Mouse (Mus musculus): ENCODE data around the gene Retreg2.
A peak's percentile ranks its signal among the peaks of the same experiment; 100 is the strongest.

The Retreg2 gene

GRCm38 (mm10) chr1:75142301-75143261 is at the start of gene Retreg2, which contains the start of gene Cnppd1:
Gene Retreg2, plus strand, starts transcription at chr1:75142778.
Gene Cnppd1, minus strand, starts transcription at chr1:75142711.
- peak; percentile 96 for DNase-seq (ENCODE audit: extremely low read depth, insufficient read length, low spot score)

GRCm38 (mm10) chr1:75122211-75122610 is 20.4 kb upstream of the Retreg2 start:
- no peak for DNase-seq (ENCODE audit: extremely low read depth, insufficient read length, low spot score)

- DNase-seq (ENCODE audit: extremely low read depth, insufficient read length, low spot score), result peak; percentile 97
These were observed 17.9 kb upstream of the Retreg2 start, which contains the start of gene Nhej1 for GRCm38 (mm10) chr1:75124346-75125321. Gene Nhej1, minus strand, starts transcription at chr1:75125200.

GRCm38 (mm10) chr1:75125418-75125817 is 17.2 kb upstream of the Retreg2 start:
- no peak for DNase-seq (ENCODE audit: extremely low read depth, insufficient read length, low spot score)

GRCm38 (mm10) chr1:75128641-75129040 is 13.9 kb upstream of the Retreg2 start:
- DNase-seq (ENCODE audit: extremely low read depth, insufficient read length, low spot score), result no peak

GRCm38 (mm10) chr1:75133421-75134207 is 9.0 kb upstream of the Retreg2 start, which contains the start of gene Slc23a3:
Gene Slc23a3, minus strand, starts transcription at chr1:75133890.
- DNase-seq (ENCODE audit: extremely low read depth, insufficient read length, low spot score), result no peak

- DNase-seq (ENCODE audit: extremely low read depth, insufficient read length, low spot score), result no peak
These were observed 6.3 kb upstream of the Retreg2 start for GRCm38 (mm10) chr1:75136293-75136692.

GRCm38 (mm10) chr1:75136730-75137129 is 5.8 kb upstream of the Retreg2 start:
- DNase-seq (ENCODE audit: extremely low read depth, insufficient read length, low spot score), result no peak

- no peak for DNase-seq (ENCODE audit: extremely low read depth, insufficient read length, low spot score)
These were observed 4.1 kb upstream of the Retreg2 start for GRCm38 (mm10) chr1:75138448-75138847.

- DNase-seq (ENCODE audit: extremely low read depth, insufficient read length, low spot score), result no peak
These were observed 1.9 kb upstream of the Retreg2 start for GRCm38 (mm10) chr1:75140601-75141190.

- peak; percentile 86 for DNase-seq (ENCODE audit: extremely low read depth, insufficient read length, low spot score)
These were observed 940 bp upstream of the Retreg2 start for GRCm38 (mm10) chr1:75141486-75142190.

GRCm38 (mm10) chr1:75145589-75145988 is 3.0 kb downstream of the Retreg2 start:
- DNase-seq (ENCODE audit: extremely low read depth, insufficient read length, low spot score), result no peak

- DNase-seq (ENCODE audit: extremely low read depth, insufficient read length, low spot score), result no peak
These were observed 5.0 kb downstream of the Retreg2 start for GRCm38 (mm10) chr1:75147411-75148135.

GRCm38 (mm10) chr1:75148727-75149126 is 6.1 kb downstream of the Retreg2 start:
- DNase-seq (ENCODE audit: extremely low read depth, insufficient read length, low spot score), result no peak

- DNase-seq (ENCODE audit: extremely low read depth, insufficient read length, low spot score), result no peak
These were observed 13.3 kb downstream of the Retreg2 start for GRCm38 (mm10) chr1:75155837-75156236.

GRCm38 (mm10) chr1:75158990-75159389 is 16.4 kb downstream of the Retreg2 start:
- DNase-seq (ENCODE audit: extremely low read depth, insufficient read length, low spot score), result no peak

GRCm38 (mm10) chr1:75159540-75160255 is 17.1 kb downstream of the Retreg2 start:
- DNase-seq (ENCODE audit: extremely low read depth, insufficient read length, low spot score), result no peak

GRCm38 (mm10) chr1:75160256-75160617 is 17.7 kb downstream of the Retreg2 start:
- DNase-seq (ENCODE audit: extremely low read depth, insufficient read length, low spot score), result no peak
